Mouse (Mus musculus) E14TG2a.4 (cell line): ENCODE measurements around the gene Kat2a.

Experiments
- CTCF ChIP-seq: conservative IDR thresholded peaks from 2 replicates; pipeline ENCODE4 v1.5.1; 2014; ENCODE audit warnings: low read length
- NANOG ChIP-seq: IDR thresholded peaks from 2 replicates; pipeline ENCODE4 v1.6.1; 2014; ENCODE audit warnings: borderline replicate concordance, low read length, mixed read lengths
- POU5F1 ChIP-seq: IDR thresholded peaks from 2 replicates; pipeline ENCODE4 v1.6.1; 2014; ENCODE audit warnings: low read length, borderline replicate concordance

DNA sequence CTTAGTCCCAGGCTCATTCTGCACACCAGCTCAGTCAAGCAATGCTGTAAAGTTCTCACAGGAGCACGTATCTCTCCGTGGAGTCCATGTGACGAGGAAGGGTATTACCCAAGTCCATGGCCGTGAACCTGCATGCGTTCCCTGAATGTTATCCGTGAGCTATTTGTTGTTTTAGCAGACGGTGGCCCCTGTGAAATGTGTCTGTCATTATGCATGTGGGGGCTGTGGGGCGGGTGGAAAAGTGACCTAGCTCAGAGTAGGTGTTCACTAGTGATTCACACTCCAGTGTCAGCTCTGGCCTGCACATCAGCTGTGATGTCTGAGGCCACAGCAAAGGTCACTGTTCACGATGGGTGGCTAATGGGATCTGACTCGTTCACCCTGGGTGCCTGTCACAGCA, 52.5 kb downstream of the Kat2a start:
- TF ChIP-seq CTCF, result no peak
- no peak for TF ChIP-seq NANOG
- TF ChIP-seq POU5F1, result no peak
